8 mouse cellular contexts compared by ENCODE assay signal in genomic region chr11:95413641-95414535, GRCm38 (mm10). TPM values are rescaled to one million over a fixed set of nuclear protein-coding genes. Genes with fewer than 3 reads are reported as not detected.
DNase-seq lines count a peak whose midpoint lies in the region; ATAC-seq lines count a peak whose summit lies in the region.

Spop (plus strand) TSS chr11:95414080.

- peak within 1 kb of the TSS; percentile 93 for H3K27ac ChIP-seq in forebrain, embryonic 11.5 days (ENCODE audit: low read depth, low read length)
- peak within 1 kb of the TSS; percentile 91 for H3K27ac ChIP-seq in heart, embryonic 16.5 days (ENCODE audit: low read length)
- peak within 1 kb of the TSS; percentile 92 for H3K27ac ChIP-seq in liver, embryonic 15.5 days (replicated peaks)
- H3K27ac ChIP-seq in neural tube, embryonic 12.5 days, result peak within 1 kb of the TSS; percentile 72

- peak; percentile 89 to 92 for DNase-seq in CD8-positive naive resting alpha-beta T cell, adult 2 months (ENCODE audit: low read depth in 2 of 2, low spot score in 2 of 2)
- DNase-seq in c-Kit-positive CD71-negative TER-119-negative erythroid progenitor cells, embryonic 14.5 days (ENCODE audit: low read depth), result peak; percentile 95
- peak; percentile 95 for DNase-seq in forebrain, embryonic 11.5 days (ENCODE audit: low spot score)
- DNase-seq in kidney, postnatal 36 days, result peak; percentile 93 to 96
- peak; percentile 74 for DNase-seq in telencephalon, adult 2 months (ENCODE audit: low read depth, low spot score)

- H3K4me1 ChIP-seq in forebrain, embryonic 11.5 days (replicated peaks; ENCODE audit: control insufficient read depth, insufficient read depth, low read length), result peaks cover 3% of the 10 kb centered on the region; the same call in 1 of the 2 replicates
- H3K4me1 ChIP-seq in heart, embryonic 16.5 days (ENCODE audit: control insufficient read depth, insufficient read depth, low read length), result peaks cover 14% of the 10 kb centered on the region
- H3K4me1 ChIP-seq in liver, embryonic 15.5 days (replicated peaks), result peaks cover 34% of the 10 kb centered on the region
- H3K4me1 ChIP-seq in neural tube, embryonic 12.5 days, result peaks cover 10% of the 10 kb centered on the region

- WGBS in forebrain, embryonic 11.5 days, result 3% methylated on average over 51 of the region's 58 CpGs
- 2% methylated on average over 48 of the region's 58 CpGs for WGBS in heart, embryonic 16.5 days
- 1% methylated on average over 58 of the region's 58 CpGs for WGBS in liver, embryonic 15.5 days (ENCODE audit: insufficient replicate concordance)
- 3% methylated on average over 54 of the region's 58 CpGs for WGBS in neural tube, embryonic 12.5 days

- no peaks in the 10 kb centered on the region for H3K36me3 ChIP-seq in forebrain, embryonic 11.5 days (ENCODE audit: control insufficient read depth, insufficient read depth, low read length)
- H3K36me3 ChIP-seq in heart, embryonic 16.5 days (ENCODE audit: control insufficient read depth, insufficient read depth), result no peaks in the 10 kb centered on the region
- H3K36me3 ChIP-seq in liver, embryonic 15.5 days (replicated peaks), result peaks cover 6% of the 10 kb centered on the region; the same call in 1 of the 2 replicates
- no peaks in the 10 kb centered on the region for H3K36me3 ChIP-seq in neural tube, embryonic 12.5 days

- peak within 1 kb of the TSS; percentile 64 for H3K9ac ChIP-seq in forebrain, embryonic 11.5 days (ENCODE audit: low read length)
- H3K9ac ChIP-seq in heart, embryonic 16.5 days (ENCODE audit: low read length), result peak within 1 kb of the TSS; percentile 78
- peak within 1 kb of the TSS; percentile 77 for H3K9ac ChIP-seq in liver, embryonic 15.5 days
- H3K9ac ChIP-seq in neural tube, embryonic 12.5 days, result peak within 1 kb of the TSS; percentile 57

- no peaks in the 10 kb centered on the region for H3K9me3 ChIP-seq in forebrain, embryonic 11.5 days (ENCODE audit: control insufficient read depth, low read length)
- H3K9me3 ChIP-seq in heart, embryonic 16.5 days (replicated peaks; ENCODE audit: control insufficient read depth, low read length), result no peaks in the 10 kb centered on the region
- no peaks in the 10 kb centered on the region for H3K9me3 ChIP-seq in liver, embryonic 15.5 days (replicated peaks)
- no peaks in the 10 kb centered on the region for H3K9me3 ChIP-seq in neural tube, embryonic 12.5 days

- peak within 1 kb of the TSS; percentile 46 for H3K4me3 ChIP-seq in forebrain, embryonic 11.5 days (ENCODE audit: low read depth, low read length)
- peak within 1 kb of the TSS; percentile 63 for H3K4me3 ChIP-seq in heart, embryonic 16.5 days (ENCODE audit: low read length)
- H3K4me3 ChIP-seq in liver, embryonic 15.5 days (replicated peaks), result peak within 1 kb of the TSS; percentile 70
- peak within 1 kb of the TSS; percentile 48 for H3K4me3 ChIP-seq in neural tube, embryonic 12.5 days

- peak within 1 kb of the TSS; percentile 62 for H3K4me2 ChIP-seq in forebrain, embryonic 11.5 days (ENCODE audit: low read depth, low read length, severe bottlenecking)
- H3K4me2 ChIP-seq in heart, embryonic 16.5 days (ENCODE audit: low read depth, low read length), result peak within 1 kb of the TSS; percentile 80
- H3K4me2 ChIP-seq in liver, embryonic 15.5 days, result peak within 1 kb of the TSS; percentile 81
- peak within 1 kb of the TSS; percentile 69 for H3K4me2 ChIP-seq in neural tube, embryonic 12.5 days (replicated peaks)

- ATAC-seq in forebrain, embryonic 11.5 days (replicated peaks; ENCODE audit: low FRiP score), result peak; percentile 82
- peak; percentile 83 for ATAC-seq in heart, embryonic 16.5 days (replicated peaks; ENCODE audit: extremely low read depth, insufficient read depth, low FRiP score)
- ATAC-seq in liver, embryonic 15.5 days (ENCODE audit: insufficient read depth), result peak; percentile 88
- ATAC-seq in neural tube, embryonic 12.5 days (ENCODE audit: low FRiP score, low read depth), result peak; percentile 90

- H3K27me3 ChIP-seq in forebrain, embryonic 11.5 days (ENCODE audit: control insufficient read depth, insufficient read depth, low read length), result peaks cover 2% of the 10 kb centered on the region; the same call in 1 of the 2 replicates
- H3K27me3 ChIP-seq in heart, embryonic 16.5 days (ENCODE audit: control insufficient read depth, insufficient read depth, low read length), result no peaks in the 10 kb centered on the region
- H3K27me3 ChIP-seq in liver, embryonic 15.5 days, result peaks cover 10% of the 10 kb centered on the region
- no peaks in the 10 kb centered on the region for H3K27me3 ChIP-seq in neural tube, embryonic 12.5 days (replicated peaks)

RNA-seq across cellular contexts. Expression of gene Spop, which starts in this region (rescaled TPM):
- polyA plus RNA-seq in forebrain, embryonic 11.5 days (2014; fragmentation: Nextera tagmentation; extraction: Ambion mirVana), result 144 and 146 TPM in 2 replicates
- 135 and 157 TPM in 2 replicates for polyA plus RNA-seq in heart, embryonic 16.5 days (2015; fragmentation: Nextera tagmentation; extraction: Ambion mirVana)
- 66.6 and 67.5 TPM in 2 replicates for polyA plus RNA-seq in liver, embryonic 15.5 days (2015; fragmentation: Nextera tagmentation; extraction: Ambion mirVana)
- polyA plus RNA-seq in neural tube, embryonic 12.5 days (2016; fragmentation: Nextera tagmentation; extraction: Ambion mirVana), result 202 and 207 TPM in 2 replicates

Comparison
In these comparisons a context has a peak if more than half of its experiments do, and no peak if none do; other contexts are left out.
1. Peak in every context shown above with its lines: DNase-seq, ATAC-seq, H3K4me3 ChIP-seq and H3K27ac ChIP-seq.